Mouse (Mus musculus) B cell, adult 2 months (primary cell): ENCODE results near the gene Sox30.
"Not testable (repeated sequence)": the region's sequence is repeated elsewhere in the genome, so short reads cannot be mapped to it uniquely, and the experiment has no call there.

Source experiments
- DNase-seq, 2 experiments: peaks; one replicate each; pipeline ENCODE4 v3.0.0; 2022

The Sox30 gene

GRCm38 (mm10) chr11:46021850-46022249 lies 41.7 kb downstream of the Sox30 start:
- DNase-seq: no peak

GRCm38 (mm10) chr11:46022983-46023382 lies 42.9 kb downstream of the Sox30 start:
- no peak for DNase-seq

GRCm38 (mm10) chr11:46025962-46026392 lies 45.9 kb downstream of the Sox30 start:
- no peak for DNase-seq

GRCm38 (mm10) chr11:46027952-46028814 lies 48.1 kb downstream of the Sox30 start:
- no peak for DNase-seq

GRCm38 (mm10) chr11:46029485-46029884 lies 49.4 kb downstream of the Sox30 start:
- no peak for DNase-seq

- no peak for DNase-seq
Measured at GRCm38 (mm10) chr11:46030026-46030425, 49.9 kb downstream of the Sox30 start.

- DNase-seq: peak; percentile 41 to 50
Measured at GRCm38 (mm10) chr11:46031470-46031869, 51.4 kb downstream of the Sox30 start.

GRCm38 (mm10) chr11:46032956-46033355 lies 52.8 kb downstream of the Sox30 start:
- no peak for DNase-seq

- DNase-seq: no peak
Measured at GRCm38 (mm10) chr11:46036374-46036773, 56.3 kb downstream of the Sox30 start.

- DNase-seq: no peak
Measured at GRCm38 (mm10) chr11:46038901-46039300, 58.8 kb downstream of the Sox30 start.

GRCm38 (mm10) chr11:46039335-46039734 lies 59.2 kb downstream of the Sox30 start:
- DNase-seq: no peak

GRCm38 (mm10) chr11:46040841-46041556 lies 60.9 kb downstream of the Sox30 start:
- no peak for DNase-seq

- no peak for DNase-seq
Measured at GRCm38 (mm10) chr11:46041607-46042267, 61.6 kb downstream of the Sox30 start.

GRCm38 (mm10) chr11:46044781-46045180 lies 64.7 kb downstream of the Sox30 start:
- no peak for DNase-seq

GRCm38 (mm10) chr11:46047264-46047663 lies 67.2 kb downstream of the Sox30 start:
- no peak for DNase-seq

- peak; percentile 75 to 76 for DNase-seq
Measured at GRCm38 (mm10) chr11:46052105-46052659, 72.1 kb downstream of the Sox30 start, which contains the start of gene Gm12166. TSS of gene Gm12166 (minus strand) at chr11:46052321.

GRCm38 (mm10) chr11:46053457-46053856 lies 73.3 kb downstream of the Sox30 start:
- DNase-seq: not testable (repeated sequence)

GRCm38 (mm10) chr11:46054311-46054710 lies 74.2 kb downstream of the Sox30 start:
- no peak for DNase-seq

GRCm38 (mm10) chr11:46054911-46055895 lies 75.1 kb downstream of the Sox30 start:
- no peak for DNase-seq

GRCm38 (mm10) chr11:46055896-46056769 lies 76.0 kb downstream of the Sox30 start, which contains the start of gene Adam19:
TSS of gene Adam19 (plus strand) at chr11:46055992.
- DNase-seq: peak; percentile 70 to 72
